Comparison of ENCODE assay signal across 17 mouse cellular contexts in the genomic region with DNA sequence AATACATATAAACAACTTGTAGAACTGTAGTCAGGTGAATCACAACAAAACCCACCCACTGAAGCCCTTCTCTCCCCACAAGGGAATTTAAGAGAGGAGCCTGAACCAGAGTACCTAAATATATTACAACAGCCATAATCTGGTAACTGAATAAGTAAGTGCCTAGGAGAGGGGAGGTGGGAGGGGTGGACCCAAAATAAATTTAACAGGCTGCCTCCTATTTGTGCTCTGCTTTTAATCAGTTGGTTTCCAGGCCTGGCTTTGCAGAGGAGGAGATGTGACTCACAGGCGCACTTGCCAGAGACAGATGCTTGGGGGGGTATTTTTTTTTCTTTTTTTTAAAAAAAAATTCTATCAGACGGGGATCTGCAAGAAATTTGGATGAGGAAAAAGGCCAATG.
DNase-seq lines count a peak whose midpoint lies in the region; ATAC-seq and TF ChIP-seq lines count a peak whose summit lies in the region.
"Had no signal": no experiment of that assay in that cellular context is flagged by ENCODE, and none has a peak within 500 bp of the region (broad histone marks: within the 10 kb centered on the region; RNA-seq: fewer than 3 reads in every experiment).

No protein-coding gene starts in this region.

- ATAC-seq in forebrain, postnatal 0 days, result peak; percentile 50; the same call in 1 of the 2 replicates
- ATAC-seq in forebrain, embryonic 14.5 days, result no peak
- no peak for ATAC-seq in lung, postnatal 0 days
- ATAC-seq: midbrain, embryonic 15.5 days had no signal

- H3K4me3 ChIP-seq in forebrain, postnatal 0 days (ENCODE audit: low read depth, low read length), result no peak overlapping the region
- H3K4me3 ChIP-seq in forebrain, embryonic 14.5 days (ENCODE audit: low read depth, low read length), result no peak overlapping the region
- H3K4me3 ChIP-seq in cortical plate, adult 2 months (ENCODE audit: insufficient read depth, low read length), result no peak overlapping the region
- H3K4me3 ChIP-seq in lung, postnatal 0 days (ENCODE audit: low read depth, low read length), result no peak overlapping the region
- H3K4me3 ChIP-seq: embryonic facial prominence, embryonic 15.5 days; midbrain, embryonic 15.5 days; stomach, embryonic 15.5 days had no signal

- H3K4me1 ChIP-seq in forebrain, postnatal 0 days (ENCODE audit: insufficient read depth), result no peaks in the 10 kb centered on the region
- H3K4me1 ChIP-seq in forebrain, embryonic 14.5 days (ENCODE audit: control insufficient read depth, insufficient read depth, low read length), result no peaks in the 10 kb centered on the region
- peaks cover 1% of the 10 kb centered on the region; the same call in 1 of the 2 replicates for H3K4me1 ChIP-seq in cortical plate, adult 2 months (ENCODE audit: control insufficient read depth, insufficient read depth, low read length)
- H3K4me1 ChIP-seq in lung, postnatal 0 days (ENCODE audit: insufficient read depth, low read depth, low read length), result no peaks in the 10 kb centered on the region
- H3K4me1 ChIP-seq: embryonic facial prominence, embryonic 15.5 days; midbrain, embryonic 15.5 days; stomach, embryonic 15.5 days had no signal

- no peaks in the 10 kb centered on the region for H3K27me3 ChIP-seq in forebrain, postnatal 0 days (ENCODE audit: insufficient read depth, low read length)
- H3K27me3 ChIP-seq in forebrain, embryonic 14.5 days (replicated peaks; ENCODE audit: control insufficient read depth, insufficient read depth, low read length), result no peaks in the 10 kb centered on the region
- H3K27me3 ChIP-seq in lung, postnatal 0 days (replicated peaks; ENCODE audit: insufficient read depth, low read length), result no peaks in the 10 kb centered on the region
- H3K27me3 ChIP-seq: embryonic facial prominence, embryonic 15.5 days; midbrain, embryonic 15.5 days; stomach, embryonic 15.5 days had no signal

- H3K9ac ChIP-seq in forebrain, postnatal 0 days, result no peak overlapping the region
- H3K9ac ChIP-seq in forebrain, embryonic 14.5 days (ENCODE audit: low read length), result no peak overlapping the region
- H3K9ac ChIP-seq in lung, postnatal 0 days (replicated peaks; ENCODE audit: low read depth), result no peak overlapping the region
- H3K9ac ChIP-seq: embryonic facial prominence, embryonic 15.5 days; lung, embryonic 14.5 days; midbrain, embryonic 15.5 days; stomach, embryonic 15.5 days had no signal

- TF ChIP-seq CTCF in forebrain, postnatal 0 days (IDR thresholded peaks at IDR 0.05; ENCODE audit: low read depth), result no peak
- TF ChIP-seq CTCF in cortical plate, adult 2 months (IDR thresholded peaks at IDR 0.05; ENCODE audit: extremely low read depth, insufficient read depth, low read length), result no peak
- TF ChIP-seq CTCF in lung, postnatal 0 days (IDR thresholded peaks at IDR 0.05), result no peak

- WGBS in forebrain, postnatal 0 days, result 54% methylated on average over 2 of the region's 2 CpGs
- 83% methylated on average over 2 of the region's 2 CpGs for WGBS in forebrain, embryonic 14.5 days
- 72% methylated on average over 2 of the region's 2 CpGs for WGBS in lung, postnatal 0 days

- H3K4me2 ChIP-seq in forebrain, postnatal 0 days (ENCODE audit: low read depth), result no peak overlapping the region
- H3K4me2 ChIP-seq in forebrain, embryonic 14.5 days (ENCODE audit: low read length), result no peak overlapping the region
- no peak overlapping the region for H3K4me2 ChIP-seq in lung, postnatal 0 days (replicated peaks; ENCODE audit: low read depth, low read length)
- H3K4me2 ChIP-seq: embryonic facial prominence, embryonic 15.5 days; lung, embryonic 14.5 days; midbrain, embryonic 15.5 days; stomach, embryonic 15.5 days had no signal

- TF ChIP-seq EP300 in lung, postnatal 0 days (IDR thresholded peaks at IDR 0.05), result no peak

- peak overlapping the region; percentile 29; the same call in 1 of the 2 replicates for H3K27ac ChIP-seq in forebrain, postnatal 0 days (ENCODE audit: low read depth, low read length)
- H3K27ac ChIP-seq in forebrain, embryonic 14.5 days (ENCODE audit: low read depth, low read length), result no peak overlapping the region
- peak overlapping the region; percentile 90 for H3K27ac ChIP-seq in cortical plate, adult 2 months (ENCODE audit: insufficient read depth, low read length)
- no peak overlapping the region for H3K27ac ChIP-seq in lung, postnatal 0 days (ENCODE audit: low read length)
- H3K27ac ChIP-seq: embryonic facial prominence, embryonic 15.5 days; midbrain, embryonic 15.5 days; stomach, embryonic 15.5 days had no signal

- DNase-seq in forebrain, postnatal 0 days, result peak; percentile 58
- no peak for DNase-seq in forebrain, embryonic 14.5 days (ENCODE audit: low spot score)
- peak; percentile 91 for DNase-seq in layer of hippocampus, adult 9-11 months
- DNase-seq in right cerebral cortex, postnatal 10 days (ENCODE audit: low spot score in 2 of 2), result peak; percentile 57 to 72
- no peak for DNase-seq in thymus, postnatal 25 days
- no peak for DNase-seq in thymus, postnatal 4 days
- DNase-seq in lung, postnatal 0 days (ENCODE audit: low spot score), result no peak
- DNase-seq: B cell, adult 2 months; cerebellum, adult 11-12 months; kidney, adult 9 months; liver; lung, embryonic 14.5 days; thymus, postnatal 14 days had no signal

- TF ChIP-seq POLR2A in cortical plate, adult 2 months (IDR thresholded peaks at IDR 0.05; ENCODE audit: extremely low read depth, insufficient read depth, low read length), result no peak

- H3K36me3 ChIP-seq in forebrain, postnatal 0 days (ENCODE audit: insufficient read depth), result no peaks in the 10 kb centered on the region
- H3K36me3 ChIP-seq in forebrain, embryonic 14.5 days (ENCODE audit: control insufficient read depth, insufficient read depth, low read length), result no peaks in the 10 kb centered on the region
- no peaks in the 10 kb centered on the region for H3K36me3 ChIP-seq in lung, postnatal 0 days (ENCODE audit: insufficient read depth, low read length)
- H3K36me3 ChIP-seq: embryonic facial prominence, embryonic 15.5 days; midbrain, embryonic 15.5 days; stomach, embryonic 15.5 days had no signal

- no peaks in the 10 kb centered on the region for H3K9me3 ChIP-seq in forebrain, postnatal 0 days (ENCODE audit: low read length)
- H3K9me3 ChIP-seq in forebrain, embryonic 14.5 days (replicated peaks; ENCODE audit: control insufficient read depth, low read length), result no peaks in the 10 kb centered on the region
- H3K9me3 ChIP-seq in lung, postnatal 0 days (ENCODE audit: low read length), result no peaks in the 10 kb centered on the region
- H3K9me3 ChIP-seq: embryonic facial prominence, embryonic 15.5 days; midbrain, embryonic 15.5 days; stomach, embryonic 15.5 days had no signal

Comparison
In these comparisons a context has a peak if more than half of its experiments do, and no peak if none do; other contexts are left out.
1. DNase-seq: peak in forebrain, postnatal 0 days (single experiment), layer of hippocampus, adult 9-11 months (single experiment) and right cerebral cortex, postnatal 10 days (2 of 2); none in forebrain, embryonic 14.5 days (single experiment), thymus, postnatal 25 days (single experiment), thymus, postnatal 4 days (single experiment) and lung, postnatal 0 days (single experiment).
2. H3K27ac ChIP-seq: peak in forebrain, postnatal 0 days (single experiment) and cortical plate, adult 2 months (single experiment); none in forebrain, embryonic 14.5 days (single experiment) and lung, postnatal 0 days (single experiment).